Mouse (Mus musculus) CH12.LX (cell line): ENCODE measurements around the gene Galnt6. TPM values are rescaled to one million over a fixed set of nuclear protein-coding genes. Genes with fewer than 3 reads are reported as not detected.

Source experiments
- DNase-seq: peaks from one replicate; pipeline ENCODE4 v3.0.0-alpha.2; 2013; ENCODE audit errors: extremely low read depth
- H3K27ac ChIP-seq: 2 replicates; pipeline ENCODE4 v1.5.1; 2012; ENCODE audit warnings: low read depth, mild to moderate bottlenecking, control low read depth, moderate library complexity; ENCODE audit not compliant: insufficient read depth
- H3K27me3 ChIP-seq: replicated peaks from 2 replicates; pipeline ENCODE3; 2012; ENCODE audit warnings: inconsistent platforms
- H3K36me3 ChIP-seq, 2 experiments: replicated peaks in 1 of 2; 2 replicates each; pipeline versions ENCODE3 to v1.6.1; 2012; ENCODE audit warnings: inconsistent platforms in 1 of 2, low read length in 1 of 2, mild to moderate bottlenecking in 1 of 2, mixed read lengths in 1 of 2, moderate library complexity in 1 of 2; ENCODE audit not compliant: control insufficient read depth in 1 of 2, insufficient read depth in 1 of 2
- H3K4me1 ChIP-seq, 2 experiments: 2 replicates each; pipeline ENCODE4 v1.6.1; 2012; ENCODE audit warnings: inconsistent platforms in 1 of 2, moderate library complexity in 1 of 2; ENCODE audit not compliant: insufficient read depth in 2 of 2, control insufficient read depth in 1 of 2
- H3K4me2 ChIP-seq: 2 replicates; pipeline ENCODE4 v1.6.1; 2012; ENCODE audit warnings: low read depth, mild to moderate bottlenecking, control low read depth; ENCODE audit not compliant: poor library complexity, insufficient read depth, severe bottlenecking
- H3K4me3 ChIP-seq, 3 experiments: fragments of 150-350 bp in 1 of 3; sonication (generic) in 1 of 3; replicated peaks in 1 of 3; 2 replicates each; pipeline versions ENCODE3 to v1.5.1; 2011 to 2012; ENCODE audit warnings: low read depth in 2 of 3, low read length in 2 of 3, mild to moderate bottlenecking in 2 of 3, moderate library complexity in 2 of 3, control low read depth in 1 of 3, improper control_type of control experiment in 1 of 3, inconsistent platforms in 1 of 3, mixed read lengths in 1 of 3; ENCODE audit not compliant: poor library complexity in 1 of 3
- H3K79me2 ChIP-seq: replicated peaks from 2 replicates; pipeline ENCODE4 v1.6.1; 2012; ENCODE audit warnings: mild to moderate bottlenecking, moderate library complexity; ENCODE audit not compliant: control insufficient read depth, poor library complexity, insufficient read depth, severe bottlenecking; ENCODE audit errors: extremely low read depth
- H3K9ac ChIP-seq: 2 replicates; pipeline ENCODE4 v1.6.1; 2012; ENCODE audit warnings: low read depth, mild to moderate bottlenecking, control low read depth, moderate library complexity; ENCODE audit not compliant: insufficient read depth
- H3K9me3 ChIP-seq: replicated peaks from 2 replicates; pipeline ENCODE3; 2012; ENCODE audit warnings: low read length, inconsistent platforms, mixed read lengths
- BHLHE40 ChIP-seq: IDR thresholded peaks from 2 replicates; pipeline ENCODE4 v1.6.1; 2011; ENCODE audit warnings: mild to moderate bottlenecking, low read depth, low read length, improper control_type of control experiment
- CHD2 ChIP-seq: IDR thresholded peaks from 2 replicates; pipeline ENCODE4 v1.6.1; 2011; ENCODE audit warnings: low read length, improper control_type of control experiment
- E2F4 ChIP-seq: IDR thresholded peaks from 2 replicates; pipeline ENCODE4 v1.6.1; 2011; ENCODE audit warnings: low read depth, low read length, improper control_type of control experiment; ENCODE audit not compliant: insufficient replicate concordance
- EP300 ChIP-seq: IDR thresholded peaks from 2 replicates; pipeline ENCODE4 v1.6.1; 2011; ENCODE audit warnings: low read length, improper control_type of control experiment
- JUN ChIP-seq: IDR thresholded peaks from 2 replicates; pipeline ENCODE4 v1.6.1; 2011; ENCODE audit warnings: low read depth, mild to moderate bottlenecking, low read length, improper control_type of control experiment, moderate library complexity; ENCODE audit not compliant: insufficient read depth
- JUND ChIP-seq: conservative IDR thresholded peaks from 2 replicates; pipeline ENCODE4 v1.6.1; 2011; ENCODE audit warnings: low read depth, low read length, improper control_type of control experiment
- MAX ChIP-seq: IDR thresholded peaks from 2 replicates; pipeline ENCODE4 v1.6.1; 2011; ENCODE audit warnings: low read length, improper control_type of control experiment
- MEF2A ChIP-seq: IDR thresholded peaks from 2 replicates; pipeline ENCODE4 v1.6.1; 2014; ENCODE audit warnings: low read depth, mild to moderate bottlenecking, inconsistent platforms, low read length, improper control_type of control experiment, borderline replicate concordance
- MYC ChIP-seq: IDR thresholded peaks from 2 replicates; pipeline ENCODE4 v1.6.1; 2011; ENCODE audit warnings: low read depth, mild to moderate bottlenecking, improper control_type of control experiment, low read length
- NELFE ChIP-seq: IDR thresholded peaks from 2 replicates; pipeline ENCODE4 v1.6.1; 2011; ENCODE audit warnings: low read depth, low read length, improper control_type of control experiment
- PAX5 ChIP-seq: IDR thresholded peaks from 2 replicates; pipeline ENCODE4 v1.6.1; 2012; ENCODE audit warnings: low read length, inconsistent platforms, mixed read lengths
- POLR2AphosphoS2 ChIP-seq: IDR thresholded peaks from 2 replicates; pipeline ENCODE4 v1.6.1; 2011; ENCODE audit warnings: low read depth, low read length, improper control_type of control experiment
- RCOR1 ChIP-seq: conservative IDR thresholded peaks from 2 replicates; pipeline ENCODE4 v1.6.1; 2012; ENCODE audit warnings: low read depth, mild to moderate bottlenecking, inconsistent platforms, low read length, improper control_type of control experiment
- SIN3A ChIP-seq: IDR thresholded peaks from 2 replicates; pipeline ENCODE4 v1.6.1; 2012; ENCODE audit warnings: low read length, improper control_type of control experiment, inconsistent platforms
- TBP ChIP-seq: conservative IDR thresholded peaks from 2 replicates; pipeline ENCODE4 v1.6.1; 2011; ENCODE audit warnings: low read depth, low read length, improper control_type of control experiment
- TCF12 ChIP-seq: IDR thresholded peaks from 2 replicates; pipeline ENCODE4 v1.6.1; 2014; ENCODE audit warnings: low read depth, mild to moderate bottlenecking, inconsistent platforms, low read length, improper control_type of control experiment
- UBTF ChIP-seq: IDR thresholded peaks from 2 replicates; pipeline ENCODE4 v1.6.1; 2012; ENCODE audit warnings: low read depth, mild to moderate bottlenecking, inconsistent platforms, low read length, improper control_type of control experiment, moderate library complexity
- USF2 ChIP-seq: conservative IDR thresholded peaks from 2 replicates; pipeline ENCODE4 v1.6.1; 2011; ENCODE audit warnings: low read depth, low read length, improper control_type of control experiment
- ZKSCAN1 ChIP-seq: IDR thresholded peaks from 2 replicates; pipeline ENCODE4 v1.6.1; 2012; ENCODE audit warnings: low read depth, inconsistent platforms, low read length, improper control_type of control experiment, borderline replicate concordance
- ZMIZ1 ChIP-seq: IDR thresholded peaks from 2 replicates; pipeline ENCODE4 v1.6.1; 2012; ENCODE audit warnings: low read depth, mild to moderate bottlenecking, inconsistent platforms, low read length, improper control_type of control experiment
- ZNF384 ChIP-seq: IDR thresholded peaks from 2 replicates; pipeline ENCODE4 v1.6.1; 2012; ENCODE audit warnings: low read depth, low read length, improper control_type of control experiment, inconsistent platforms
- dilution Hi-C: fragments of 300-500 bp; cut with MboI; formaldehyde crosslinking; loops from 2 replicates; pipeline ENCODE4 v1.14.3; 2020; ENCODE audit warnings: low sequenced_read_pairs; ENCODE audit not compliant: extremely low pct_unique_long_range_greater_than_20kb, extremely low pct_ligation_motif_present
- in situ Hi-C: fragments of 300-500 bp; cut with MboI; formaldehyde crosslinking; loops from 3 replicates; pipeline ENCODE4 v1.14.3; 2019; ENCODE audit warnings: low sequenced_read_pairs, low pct_ligation_motif_present, low pct_unique_long_range_greater_than_20kb, mixed read lengths
- polyA plus RNA-seq: library from polyadenylated mRNA; unstranded; fragments of >175 nt; gene quantifications from 2 replicates; pipeline ENCODE4 v1.2.1, GENCODE M21; 2012; ENCODE audit warnings: low read depth; ENCODE audit not compliant: insufficient read length
- total RNA-seq, 2 experiments: library from RNA; depleted of rRNA; stranded (reverse); fragments of 300-350 nt in 1 of 2; fragments of >200 nt in 1 of 2; gene quantifications; 2 replicates each; pipeline ENCODE4 v1.2.3; 2012 to 2014

The Galnt6 gene
- total and polyA plus RNA-seq, 3 experiments: 0.58 to 5.0 (median 2.0) TPM

DNA sequence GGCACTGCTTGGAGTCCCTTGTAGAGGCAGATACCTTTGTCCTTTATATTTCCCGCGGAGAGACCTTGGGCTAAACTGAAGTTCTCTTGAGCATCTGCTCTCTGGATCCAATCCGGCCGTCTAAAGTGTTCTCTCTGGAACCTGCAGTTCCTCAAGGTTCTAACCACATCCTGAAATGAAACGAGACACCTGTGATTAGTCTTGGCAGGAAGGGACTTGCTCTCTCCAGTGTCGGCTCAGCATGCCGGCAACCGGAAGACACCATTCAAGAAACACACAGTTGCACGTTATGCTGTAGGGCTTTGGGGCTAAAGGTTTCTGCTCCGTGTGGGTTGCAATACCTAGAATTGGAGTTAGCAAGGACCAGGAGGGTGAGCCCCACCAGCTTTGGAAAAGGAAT, 9.1 kb downstream of the Galnt6 start:
- Histone ChIP-seq H3K4me1 (peaks cover 0 to 20% of the 10 kb centered on the region in 2 experiments; a peak in 2 of 4 replicates), H3K4me3 (no peak overlapping the region), H3K36me3 (peaks cover 0 to 7% of the 10 kb centered on the region in 2 experiments), H3K27me3 (no peaks in the 10 kb centered on the region), H3K9me3 (peaks cover 5% of the 10 kb centered on the region), H3K27ac (no peak overlapping the region), H3K9ac (no peak overlapping the region), H3K79me2 (no peaks in the 10 kb centered on the region), H3K4me2 (no peak overlapping the region)
- dilution Hi-C loops: no loop called here
- in situ Hi-C loops: no loop called here
- no peak for DNase-seq
- TF ChIP-seq ZMIZ1 (no peak), TBP (no peak), BHLHE40 (no peak), MAX (no peak), ZKSCAN1 (no peak), E2F4 (no peak), POLR2AphosphoS2 (no peak), TCF12 (no peak), SIN3A (no peak), RCOR1 (no peak), JUN (no peak), PAX5 (no peak)

DNA sequence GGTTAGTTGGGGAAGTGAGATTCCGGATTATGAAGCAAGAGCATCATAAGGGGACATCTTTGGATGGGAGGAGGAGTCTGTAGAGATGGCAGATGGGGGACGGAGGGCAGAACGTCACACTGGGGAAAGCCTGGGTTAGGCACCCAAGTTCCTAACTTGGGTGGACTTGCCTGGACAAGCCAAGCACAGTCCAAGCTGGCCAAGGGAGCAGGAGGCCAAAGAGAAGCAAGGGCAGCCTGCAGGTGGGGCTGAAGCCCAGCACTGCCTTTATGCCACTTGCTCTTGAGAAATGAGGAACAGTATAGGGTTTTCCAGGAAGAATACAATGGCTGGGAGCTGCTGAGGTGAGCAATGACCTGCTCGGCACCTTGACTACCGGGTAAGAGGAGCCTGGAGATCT, 10.0 kb downstream of the Galnt6 start:
- Histone ChIP-seq H3K4me2 (no peak overlapping the region), H3K9me3 (peaks cover 5% of the 10 kb centered on the region), H3K9ac (no peak overlapping the region), H3K79me2 (no peaks in the 10 kb centered on the region), H3K4me3 (no peak overlapping the region), H3K27ac (no peak overlapping the region), H3K27me3 (no peaks in the 10 kb centered on the region), H3K4me1 (peaks cover 0 to 21% of the 10 kb centered on the region in 2 experiments; a peak in 2 of 4 replicates), H3K36me3 (peaks cover 0 to 2% of the 10 kb centered on the region in 2 experiments)
- dilution Hi-C loops (no loop called here), in situ Hi-C loops (no loop called here)
- no peak for TF ChIP-seq JUN
- no peak for TF ChIP-seq USF2
- no peak for TF ChIP-seq E2F4
- no peak for TF ChIP-seq MAX
- TF ChIP-seq NELFE: no peak
- TF ChIP-seq MEF2A: no peak
- no peak for TF ChIP-seq ZNF384
- no peak for TF ChIP-seq JUND
- no peak for TF ChIP-seq EP300
- no peak for TF ChIP-seq CHD2
- TF ChIP-seq RCOR1: no peak
- TF ChIP-seq UBTF: no peak
- no peak for TF ChIP-seq MYC
- DNase-seq: no peak
